Mouse (Mus musculus) 3134 (cell line): ENCODE measurements around the gene Dusp3.

Experiments used
- DNase-seq: peaks from one replicate; pipeline ENCODE4 v3.0.0-alpha.2; 2011; ENCODE audit warnings: low spot score; ENCODE audit not compliant: insufficient read length; ENCODE audit errors: extremely low read depth

Dusp3 gene

GRCm38 (mm10) chr11:101980603-101981157 is 6.1 kb downstream of the Dusp3 start:
- no peak for DNase-seq

- DNase-seq, result no peak
Observed at GRCm38 (mm10) chr11:101979140-101979539, 7.7 kb downstream of the Dusp3 start.

GRCm38 (mm10) chr11:101976949-101977348 is 9.9 kb downstream of the Dusp3 start:
- DNase-seq, result no peak

- no peak for DNase-seq
Observed at GRCm38 (mm10) chr11:101974923-101975322, 11.9 kb downstream of the Dusp3 start.

GRCm38 (mm10) chr11:101974181-101974580 is 12.6 kb downstream of the Dusp3 start:
- DNase-seq, result no peak

GRCm38 (mm10) chr11:101973496-101973895 is 13.3 kb downstream of the Dusp3 start:
- DNase-seq, result no peak

- no peak for DNase-seq
Observed at GRCm38 (mm10) chr11:101972651-101973050, 14.2 kb downstream of the Dusp3 start.

- DNase-seq, result no peak
Observed at GRCm38 (mm10) chr11:101972097-101972496, 14.7 kb downstream of the Dusp3 start.

- peak; percentile 52 for DNase-seq
Observed at GRCm38 (mm10) chr11:101971410-101971809, 15.4 kb downstream of the Dusp3 start.

- DNase-seq, result no peak
Observed at GRCm38 (mm10) chr11:101969835-101970234, 17.0 kb downstream of the Dusp3 start.

- peak; percentile 40 for DNase-seq
Observed at GRCm38 (mm10) chr11:101968791-101969190, 18.0 kb downstream of the Dusp3 start.

GRCm38 (mm10) chr11:101968311-101968710 is 18.5 kb downstream of the Dusp3 start:
- DNase-seq, result no peak

- no peak for DNase-seq
Observed at GRCm38 (mm10) chr11:101966965-101967614, 19.7 kb downstream of the Dusp3 start, which contains the start of gene Sost. TSS of gene Sost (minus strand) at chr11:101967015.

- DNase-seq, result no peak
Observed at GRCm38 (mm10) chr11:101965553-101965952, 21.3 kb downstream of the Dusp3 start.

GRCm38 (mm10) chr11:101964647-101965046 is 22.2 kb downstream of the Dusp3 start:
- DNase-seq, result no peak

- no peak for DNase-seq
Observed at GRCm38 (mm10) chr11:101963473-101964291, 23.1 kb downstream of the Dusp3 start.

- DNase-seq, result no peak
Observed at GRCm38 (mm10) chr11:101963043-101963442, 23.8 kb downstream of the Dusp3 start.

GRCm38 (mm10) chr11:101957476-101957875 is 29.3 kb downstream of the Dusp3 start:
- no peak for DNase-seq

GRCm38 (mm10) chr11:101953441-101953840 is 33.4 kb downstream of the Dusp3 start:
- DNase-seq, result no peak

- no peak for DNase-seq
Observed at GRCm38 (mm10) chr11:101952541-101953341, 34.1 kb downstream of the Dusp3 start.

GRCm38 (mm10) chr11:101950021-101950420 is 36.8 kb downstream of the Dusp3 start:
- no peak for DNase-seq
